Mouse (Mus musculus): ENCODE measurements around the gene Ccr1. TPM values are rescaled to one million over a fixed set of nuclear protein-coding genes. Genes with fewer than 3 reads are reported as not detected.
"Not testable (repeated sequence)": the region's sequence is repeated elsewhere in the genome, so short reads cannot be mapped to it uniquely, and the experiment has no call there.

Gene Ccr1
- total RNA-seq (2021): under 1 TPM; 0.13 to 0.25 TPM
- long read RNA-seq, experiment 1: 0 reads
- long read RNA-seq, experiment 2: 0 reads

DNA sequence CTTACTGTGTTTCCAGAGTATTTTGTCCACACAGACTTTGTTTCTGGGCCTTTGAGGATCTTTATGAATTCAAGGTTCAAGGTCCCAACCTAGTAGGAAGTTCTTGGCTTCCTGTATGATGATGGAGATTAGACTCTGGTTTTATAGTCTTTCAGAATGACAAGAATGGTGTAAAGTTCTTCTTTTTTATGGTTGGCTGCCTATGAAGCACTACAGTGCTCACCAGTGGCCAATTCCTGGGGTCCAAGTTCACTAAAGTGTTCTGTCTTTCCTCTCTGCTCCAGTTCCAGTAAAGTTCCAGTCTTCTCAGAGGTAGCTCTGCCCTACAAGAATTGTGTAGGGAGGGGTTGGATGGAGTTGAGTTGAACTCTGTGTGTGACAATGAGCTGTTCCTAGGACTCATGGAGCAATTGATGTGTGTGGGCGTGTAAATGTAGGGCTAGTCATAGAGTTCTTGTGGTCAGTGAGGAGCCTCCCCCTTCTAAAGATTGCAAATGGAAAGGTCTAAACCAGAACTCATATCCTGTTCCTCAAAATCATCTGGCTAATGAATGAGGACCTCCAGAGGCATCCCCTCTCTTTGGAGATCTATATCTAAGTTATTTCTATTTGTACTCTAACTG lies at the start of gene Ccr1:
Ccr1 (minus strand) TSS at position 403 of the 623 bp plus-strand sequence.
- intact Hi-C loops (cut with DNase I): no loop called here
- no peak for DNase-seq

DNA sequence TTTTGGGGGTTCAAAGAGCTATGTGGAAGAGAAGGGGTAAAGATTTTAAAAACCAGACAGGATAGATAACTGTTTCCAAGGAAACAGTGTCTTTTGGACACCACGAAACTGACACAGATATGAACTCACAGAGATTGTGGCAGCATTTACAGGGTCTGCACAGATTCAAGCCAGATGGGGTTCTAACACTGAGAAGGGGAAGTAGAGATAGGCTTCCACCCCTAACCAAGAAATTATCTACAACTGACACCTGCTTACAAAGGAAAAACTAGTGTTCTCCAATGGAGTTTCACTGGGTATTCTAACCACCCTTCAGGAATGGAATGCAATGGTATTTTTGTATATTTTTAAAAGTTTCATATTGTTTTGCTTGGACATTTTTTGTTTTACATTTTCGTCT lies 47.6 kb upstream of the Ccr1 start:
- intact Hi-C loops (cut with DNase I): no loop called here
- DNase-seq: no peak

DNA sequence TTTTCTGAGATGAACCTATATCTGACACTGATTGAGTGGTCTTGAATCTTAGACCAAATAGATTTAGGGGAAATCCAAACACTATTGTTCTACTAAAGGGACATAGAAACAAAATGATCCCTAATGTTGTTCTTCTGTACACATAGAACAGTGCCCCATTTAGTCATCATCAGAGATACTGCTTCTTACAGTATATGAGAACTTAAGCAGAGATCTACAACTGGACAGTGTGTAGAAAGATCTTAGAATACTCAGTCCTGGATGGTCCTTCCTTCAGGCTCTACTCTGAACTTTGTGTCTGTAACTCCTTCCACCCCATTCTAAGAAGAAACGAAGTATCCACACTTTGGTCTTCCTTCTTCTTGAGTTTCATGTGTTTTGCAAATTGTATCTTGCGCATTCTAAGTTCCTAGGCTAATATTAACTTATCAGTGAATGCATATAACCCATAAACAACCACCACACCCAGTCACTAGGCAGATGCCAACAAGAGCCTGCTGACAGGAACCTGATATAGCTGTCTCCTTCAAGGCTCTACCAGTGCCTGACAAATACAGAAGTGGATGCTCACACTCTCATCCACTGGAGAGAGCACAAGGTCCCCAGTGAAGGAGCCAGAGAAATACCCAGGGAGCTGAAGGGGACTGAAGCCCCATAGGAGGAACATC lies 46.6 kb upstream of the Ccr1 start:
- no peak for DNase-seq
- intact Hi-C loops (cut with DNase I): no loop called here

DNA sequence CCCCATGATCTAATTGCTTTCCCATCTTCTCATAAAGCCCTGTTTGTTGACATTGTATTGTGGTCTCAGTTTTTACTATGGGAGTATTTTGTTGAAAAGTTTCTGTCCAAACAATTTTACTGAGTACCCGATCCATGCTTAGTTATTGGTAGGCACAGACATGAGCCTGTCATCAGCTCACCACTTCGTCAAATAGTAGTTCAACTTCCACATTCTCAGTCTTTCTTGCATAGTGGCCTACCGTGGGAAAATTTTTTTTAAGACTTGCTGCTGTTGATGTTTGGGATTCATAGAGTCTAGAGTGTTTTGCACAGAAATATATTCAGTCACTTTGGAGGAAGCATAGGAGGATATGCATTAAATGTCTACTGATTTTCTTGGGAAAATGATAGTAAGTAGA lies 44.8 kb upstream of the Ccr1 start:
- intact Hi-C loops (cut with DNase I): no loop called here
- no peak for DNase-seq

DNA sequence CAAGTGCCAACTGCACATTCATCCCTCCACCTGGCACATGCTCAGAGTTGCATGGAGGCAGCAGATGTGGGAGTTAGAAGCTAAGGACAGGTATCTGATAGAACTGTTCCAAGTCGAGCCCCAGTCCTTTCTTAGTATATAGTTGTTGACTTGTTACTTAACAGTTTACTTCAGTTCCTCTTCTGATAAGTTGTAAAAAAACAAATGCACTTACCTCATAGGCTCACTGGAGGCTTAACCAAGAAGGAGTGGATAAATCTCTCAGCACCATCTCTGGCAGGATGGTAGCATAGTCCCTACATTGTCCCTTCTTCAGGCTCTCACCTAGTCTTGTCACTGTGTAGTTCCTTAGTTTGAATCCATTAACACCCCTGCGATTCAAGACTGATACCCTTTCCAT lies 44.2 kb upstream of the Ccr1 start:
- intact Hi-C loops (cut with DNase I): no loop called here

DNA sequence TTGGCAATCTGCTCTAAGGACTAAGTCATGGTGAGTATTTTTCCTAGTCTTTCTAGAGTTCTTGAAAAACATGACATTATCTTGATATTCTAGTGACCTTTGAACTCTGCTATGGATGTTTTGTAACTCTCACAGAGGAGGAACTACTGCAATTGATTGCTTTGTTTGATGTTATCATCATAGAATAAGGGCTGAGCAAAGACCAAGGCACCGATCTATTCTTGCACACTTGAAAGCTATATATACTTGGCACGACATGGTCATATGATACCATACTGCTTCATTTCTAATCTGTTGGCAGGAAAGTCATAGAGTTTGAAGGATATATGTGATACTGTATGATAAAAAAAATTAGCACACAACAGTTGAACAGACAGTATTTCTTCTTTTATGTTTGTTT lies 31.3 kb upstream of the Ccr1 start:
- intact Hi-C loops (cut with DNase I): no loop called here
- DNase-seq: no peak

More for the DNA sequence above, 44.2 kb upstream of the Ccr1 start:
- no peak for DNase-seq

DNA sequence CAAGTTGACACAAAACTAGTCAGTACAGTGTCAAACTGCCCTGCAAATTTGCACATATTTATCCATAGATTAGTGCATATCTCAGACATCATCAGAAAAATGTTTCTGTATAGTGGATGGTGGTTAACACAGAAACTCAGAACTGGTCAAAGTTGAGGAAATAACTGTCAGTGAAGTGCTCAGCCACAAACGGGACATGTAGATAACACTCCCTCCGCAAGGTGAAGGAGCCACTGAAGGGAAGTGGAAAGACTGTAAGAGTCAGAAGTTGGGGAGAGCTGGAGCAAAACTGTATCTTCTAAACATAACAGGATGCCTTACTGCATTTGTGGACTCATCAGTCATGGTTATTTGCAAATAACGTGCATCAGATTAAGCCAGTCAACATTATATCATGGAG lies 29.2 kb upstream of the Ccr1 start:
- DNase-seq: no peak
- intact Hi-C loops (cut with DNase I): no loop called here

DNA sequence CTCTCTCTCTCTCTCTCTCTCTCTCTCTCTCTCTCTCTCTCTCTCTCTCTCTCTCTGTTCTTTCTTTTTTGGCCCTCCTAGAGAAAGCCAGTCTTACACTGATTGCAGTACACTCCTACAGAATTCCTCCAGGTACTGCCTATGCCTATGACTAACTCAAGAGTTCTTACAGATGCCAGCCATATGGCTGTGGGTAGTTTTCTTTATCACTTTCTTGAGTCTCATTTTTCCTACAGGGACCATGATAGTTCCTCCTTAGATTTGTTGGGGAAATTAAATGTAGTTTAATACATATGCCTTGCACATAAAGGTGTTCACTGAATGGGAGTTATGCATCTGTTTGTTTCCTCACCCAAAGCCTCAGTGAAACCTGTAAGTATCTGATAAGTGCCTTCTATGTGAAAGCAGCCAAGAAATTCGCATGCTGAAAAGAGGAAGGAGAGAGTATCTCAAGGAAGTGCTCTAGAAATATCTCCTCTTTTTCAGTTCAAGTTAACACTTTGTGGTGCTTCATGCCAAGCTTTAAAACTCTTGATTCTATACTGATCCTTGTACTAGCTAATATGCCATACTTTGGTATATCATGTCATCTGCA lies 22.9 kb upstream of the Ccr1 start:
- intact Hi-C loops (cut with DNase I): no loop called here
- no peak for DNase-seq

DNA sequence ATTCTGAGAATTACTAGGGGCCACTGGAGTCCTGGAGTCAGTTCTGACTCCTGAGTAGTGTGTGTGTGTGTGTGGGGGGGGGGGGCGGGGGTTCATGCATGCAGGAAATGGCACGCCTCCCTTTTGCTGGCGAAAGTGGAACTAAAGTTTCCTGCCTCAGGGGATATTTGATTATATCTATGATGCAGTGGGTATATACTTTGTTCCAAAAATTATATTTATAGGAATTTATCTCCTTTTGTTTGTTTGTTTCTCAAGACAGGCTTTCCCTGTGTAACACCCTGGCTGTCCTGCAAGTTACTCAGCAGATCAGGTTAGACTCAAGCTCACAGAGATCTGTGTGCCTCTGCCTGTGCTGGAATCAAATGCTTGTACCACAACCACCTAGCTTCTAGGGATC lies 21.2 kb upstream of the Ccr1 start:
- intact Hi-C loops (cut with DNase I): no loop called here
- DNase-seq: no peak

DNA sequence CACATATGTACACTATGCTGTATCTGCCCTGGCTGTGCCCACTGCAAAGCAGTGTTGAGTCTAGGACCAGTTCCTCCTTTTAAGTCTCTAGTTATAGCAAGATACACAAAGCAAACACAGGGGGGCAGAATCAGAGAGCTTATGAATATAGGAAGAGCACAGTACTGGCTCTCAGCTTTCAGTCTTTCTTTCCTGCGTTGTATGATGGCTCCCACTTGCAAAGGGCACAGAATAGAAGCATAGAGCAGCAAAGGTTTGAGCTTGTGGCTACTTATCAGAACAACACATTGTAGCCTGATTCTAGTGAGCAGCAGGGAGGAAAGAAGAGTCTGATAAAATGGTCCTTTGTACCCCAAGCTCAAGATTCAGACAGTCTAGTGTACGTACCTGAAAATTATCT lies 17.7 kb upstream of the Ccr1 start:
- intact Hi-C loops (cut with DNase I): no loop called here
- DNase-seq: no peak

DNA sequence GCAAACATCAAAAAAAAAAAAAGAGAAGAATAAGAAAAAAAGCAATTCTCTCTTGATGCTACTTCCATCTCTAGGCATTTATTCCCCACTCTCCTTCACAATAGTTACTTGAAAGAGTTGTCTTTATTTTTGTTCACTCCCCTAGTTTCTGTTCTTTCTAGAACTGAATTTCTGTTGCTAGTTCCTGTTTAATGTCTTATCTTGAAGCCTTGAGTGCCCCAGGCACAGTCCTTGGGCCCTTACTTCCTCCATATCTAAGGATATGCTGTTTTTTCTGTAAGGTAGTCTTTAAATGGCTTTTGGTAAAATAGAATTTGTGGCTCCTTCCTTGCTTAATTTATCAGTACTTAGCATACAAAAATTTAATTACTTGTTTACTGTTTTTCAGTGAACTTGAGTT lies 16.5 kb upstream of the Ccr1 start:
- intact Hi-C loops (cut with DNase I): no loop called here
- DNase-seq: no peak

DNA sequence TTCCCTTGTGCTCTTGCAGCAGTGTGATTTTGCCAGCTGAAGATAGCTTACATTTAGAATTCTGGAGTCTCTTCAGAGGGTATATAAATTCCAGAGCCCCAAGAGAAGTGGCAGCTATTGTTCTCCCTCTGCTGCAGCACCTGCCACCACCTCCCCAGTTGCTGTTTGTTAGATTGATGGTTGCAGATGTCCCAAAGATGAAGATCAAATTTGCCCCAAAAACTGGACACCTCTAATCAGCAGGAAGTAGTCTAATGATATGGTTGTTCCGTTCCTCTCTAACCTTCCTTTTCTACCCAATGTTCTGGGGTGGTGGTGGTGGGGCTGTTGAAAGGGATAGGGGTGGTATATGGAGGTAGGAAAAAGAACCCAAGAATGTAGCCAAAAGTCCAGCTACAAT lies 14.2 kb upstream of the Ccr1 start:
- no peak for DNase-seq
- intact Hi-C loops (cut with DNase I): no loop called here

DNA sequence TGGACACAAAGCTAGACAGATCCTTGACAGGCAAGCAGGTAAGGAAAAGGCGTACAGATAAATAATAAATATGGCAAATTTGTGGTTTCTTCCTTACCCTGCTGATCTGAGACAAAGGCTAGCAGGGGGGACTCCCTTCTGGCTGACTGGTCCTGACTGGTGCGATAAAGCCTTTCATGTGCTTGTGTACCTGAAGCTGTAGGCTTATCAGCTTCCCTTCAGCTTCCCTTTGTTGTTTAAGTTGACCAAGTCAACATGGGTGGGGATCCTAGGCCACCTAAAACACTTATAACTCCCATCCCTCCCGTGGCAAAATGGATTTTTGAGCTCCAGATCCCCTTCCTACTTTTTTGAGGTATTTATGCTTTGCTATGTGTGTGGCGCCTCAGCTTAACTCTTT lies 13.4 kb upstream of the Ccr1 start:
- intact Hi-C loops (cut with DNase I): no loop called here
- no peak for DNase-seq

DNA sequence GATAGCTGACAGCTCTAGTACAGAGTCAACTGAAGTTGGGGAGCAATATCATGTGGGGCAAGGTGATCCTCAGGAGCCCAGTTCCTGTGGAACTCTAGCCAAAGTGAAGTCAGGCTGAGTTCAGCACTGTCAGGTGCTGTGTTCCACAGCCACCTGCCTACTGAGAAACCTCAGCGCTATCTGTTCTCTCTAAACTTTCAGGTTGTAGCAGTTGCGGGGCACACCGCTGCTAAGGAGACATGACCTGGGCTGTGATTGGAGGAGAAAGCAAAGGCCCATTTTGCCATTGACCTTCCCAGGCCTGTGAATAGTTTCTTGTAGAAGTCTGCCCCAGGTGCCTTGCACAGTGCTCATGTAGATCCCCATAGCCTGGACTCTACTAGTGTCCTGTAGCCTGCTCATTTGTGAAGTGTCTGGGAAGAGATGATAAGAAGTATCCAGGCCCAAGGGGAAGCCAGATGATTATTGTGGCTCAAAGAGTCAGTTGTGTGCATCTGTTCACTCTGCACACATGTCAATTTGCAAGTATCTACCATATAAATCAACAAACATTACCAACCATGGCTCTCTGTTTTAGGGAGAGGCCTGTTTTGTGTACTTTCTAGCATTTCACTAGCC lies 12.5 kb upstream of the Ccr1 start:
- DNase-seq; intact Hi-C loops (cut with DNase I): not testable (repeated sequence)

DNA sequence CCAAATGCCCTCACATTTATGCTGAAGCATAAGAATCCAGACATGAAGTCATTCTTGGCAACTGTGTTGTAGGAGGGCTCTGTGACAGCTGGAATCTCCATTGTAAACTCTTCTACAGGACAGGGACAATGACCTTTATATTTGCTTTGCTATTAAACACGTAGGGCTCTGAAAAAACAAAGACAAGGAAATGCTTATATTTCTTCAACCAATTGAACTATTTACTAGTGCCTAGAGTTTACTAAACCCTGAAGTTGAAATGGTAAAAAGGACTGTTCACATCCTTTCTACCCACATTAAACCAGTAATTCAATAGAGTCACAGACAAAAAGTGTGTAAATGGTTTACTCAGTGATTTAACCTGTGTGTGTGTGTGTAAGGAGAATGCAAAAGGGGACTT lies 9.8 kb upstream of the Ccr1 start, which contains the start of gene Ccr1l1:
Ccr1l1 (minus strand) TSS at position 101 of the 400 bp plus-strand sequence.
- no peak for DNase-seq
- intact Hi-C loops (cut with DNase I): no loop called here

DNA sequence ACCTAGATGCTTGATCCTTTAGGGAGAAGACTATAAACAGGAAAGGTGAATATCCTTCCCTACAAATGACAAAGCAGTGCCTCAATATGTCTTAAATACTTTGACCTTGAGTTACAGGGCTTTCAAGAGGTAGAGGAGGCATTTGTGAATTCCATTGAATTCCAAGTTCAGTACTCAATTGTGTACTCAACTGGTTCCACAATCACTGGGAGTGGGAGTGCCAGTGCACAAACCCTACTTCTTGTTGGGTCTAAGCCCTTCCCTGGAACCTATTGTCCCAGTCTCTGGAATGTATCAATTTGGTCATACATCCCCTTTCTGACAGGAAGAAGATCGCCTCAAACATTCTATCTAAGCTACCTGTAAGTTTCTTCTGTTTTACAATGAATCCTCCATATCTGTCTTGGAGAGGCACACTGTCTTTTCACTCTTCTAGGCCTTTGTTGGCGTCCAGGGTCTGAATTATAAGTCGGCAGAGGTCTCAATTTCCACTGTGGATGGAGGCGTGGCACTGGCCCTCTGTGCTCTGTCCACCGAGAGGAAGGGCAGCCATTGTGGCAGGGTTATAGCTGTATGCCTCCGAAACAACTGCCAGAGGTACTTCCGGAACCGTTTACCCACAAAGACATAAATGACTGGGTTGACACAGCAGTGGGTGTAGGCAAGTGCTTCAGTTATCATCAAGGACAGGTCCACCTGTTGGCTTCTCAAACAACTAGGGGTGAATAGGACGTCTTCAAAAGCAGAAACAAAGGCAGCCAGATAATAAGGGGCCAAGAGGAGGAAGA lies 8.6 kb upstream of the Ccr1 start:
- intact Hi-C loops (cut with DNase I): no loop called here
- DNase-seq: no peak

DNA sequence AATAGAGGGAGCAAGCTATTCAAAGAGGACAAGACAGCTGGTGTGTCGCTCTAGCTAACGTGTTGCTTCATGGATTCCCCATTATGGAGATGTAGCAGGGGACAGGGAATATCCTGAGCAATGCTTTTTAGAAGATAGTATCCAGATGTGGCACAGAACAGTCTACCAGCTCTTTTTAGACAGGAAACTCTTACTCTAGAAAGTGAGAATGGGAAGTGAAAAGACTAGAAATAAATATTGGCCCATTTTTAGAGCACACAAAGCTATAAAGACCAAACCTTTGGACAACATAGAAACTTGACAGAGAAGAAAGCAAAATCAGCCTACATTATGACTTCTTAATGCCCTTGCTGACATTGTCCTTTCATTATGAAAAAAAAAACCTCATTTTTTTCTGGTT lies 7.1 kb upstream of the Ccr1 start:
- intact Hi-C loops (cut with DNase I): no loop called here
- no peak for DNase-seq

DNA sequence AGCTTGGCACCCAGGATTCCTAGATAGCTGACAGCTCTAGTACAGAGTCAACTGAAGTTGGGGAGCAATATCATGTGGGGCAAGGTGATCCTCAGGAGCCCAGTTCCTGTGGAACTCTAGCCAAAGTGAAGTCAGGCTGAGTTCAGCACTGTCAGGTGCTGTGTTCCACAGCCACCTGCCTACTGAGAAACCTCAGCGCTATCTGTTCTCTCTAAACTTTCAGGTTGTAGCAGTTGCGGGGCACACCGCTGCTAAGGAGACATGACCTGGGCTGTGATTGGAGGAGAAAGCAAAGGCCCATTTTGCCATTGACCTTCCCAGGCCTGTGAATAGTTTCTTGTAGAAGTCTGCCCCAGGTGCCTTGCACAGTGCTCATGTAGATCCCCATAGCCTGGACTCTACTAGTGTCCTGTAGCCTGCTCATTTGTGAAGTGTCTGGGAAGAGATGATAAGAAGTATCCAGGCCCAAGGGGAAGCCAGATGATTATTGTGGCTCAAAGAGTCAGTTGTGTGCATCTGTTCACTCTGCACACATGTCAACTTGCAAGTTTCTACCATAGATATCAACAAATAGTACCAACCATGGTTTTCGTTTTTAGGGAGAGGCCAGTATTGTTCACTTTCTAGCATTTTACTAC lies 1.5 kb downstream of the Ccr1 start:
- DNase-seq; intact Hi-C loops (cut with DNase I): not testable (repeated sequence)

DNA sequence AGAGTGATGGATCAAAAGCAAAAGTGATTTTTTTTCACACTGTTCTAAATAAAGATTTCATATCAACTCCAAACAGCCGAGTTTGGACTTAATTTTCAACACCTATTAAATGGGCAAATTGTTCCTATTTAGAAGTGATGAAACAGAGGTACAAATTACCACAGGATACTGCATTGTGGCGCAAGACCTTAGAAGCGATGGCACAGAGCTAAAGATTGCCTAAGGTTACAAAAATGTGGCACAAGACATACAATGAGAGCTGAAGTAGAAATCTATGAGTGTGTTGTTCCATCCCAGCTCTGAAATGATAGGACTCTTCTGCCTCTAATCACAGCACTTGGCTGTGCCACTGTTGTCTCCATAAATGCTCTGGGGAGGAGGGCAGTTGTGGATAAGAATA lies 3.7 kb downstream of the Ccr1 start:
- no peak for DNase-seq
- intact Hi-C loops (cut with DNase I): no loop called here

DNA sequence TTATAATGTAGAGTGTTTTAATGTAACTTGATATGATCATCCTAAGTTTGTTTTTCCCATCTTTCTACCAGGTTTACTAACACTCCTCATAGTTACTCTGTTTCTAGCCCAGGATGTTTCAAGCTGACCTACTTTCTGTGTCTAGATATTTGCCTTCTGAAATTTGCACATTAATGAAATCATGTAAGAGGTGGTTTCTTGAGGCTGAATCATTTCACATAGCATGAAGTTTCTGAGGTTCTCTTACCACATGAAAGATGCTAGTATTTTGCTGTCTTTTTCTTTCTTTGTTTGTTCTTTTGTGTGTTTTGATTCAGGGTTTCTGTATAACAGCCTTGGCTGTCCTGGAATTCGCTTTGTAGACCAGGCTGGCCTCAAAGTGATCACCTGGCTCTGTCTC lies 8.3 kb downstream of the Ccr1 start:
- DNase-seq: no peak
- intact Hi-C loops (cut with DNase I): no loop called here
